Mouse (Mus musculus) T-cell, adult 66 days (primary cell): ENCODE data around the gene Bud31. TPM values are rescaled to one million over a fixed set of nuclear protein-coding genes. Genes with fewer than 3 reads are reported as not detected.

Source experiments
- total RNA-seq, 2 experiments: library from RNA; stranded (reverse); gene quantifications; 3 replicates in 1 of 2; 4 replicates in 1 of 2; pipeline ENCODE4 v1.2.4; 2023

The Bud31 gene
- total RNA-seq: 100 to 1,000 TPM; 211 to 259 TPM

GRCm38 (mm10) chr5:145139571-145140519 is at the start of gene Bud31, which contains the start of gene Pdap1:
Gene Bud31 (plus strand): TSS chr5:145140362.
Gene Pdap1 (minus strand): TSS chr5:145140238.

GRCm38 (mm10) chr5:145114071-145114605 is 26.0 kb upstream of the Bud31 start, which contains the start of gene Arpc1b:
Gene Arpc1b (plus strand): TSS chr5:145114215.

GRCm38 (mm10) chr5:145166536-145167305 is 26.6 kb downstream of the Bud31 start, which contains the start of the genes Ptcd1 and Cpsf4:
Gene Ptcd1 (minus strand): TSS chr5:145167108.
Gene Cpsf4 (plus strand): TSS chr5:145167213.

GRCm38 (mm10) chr5:145191962-145192361 is 51.8 kb downstream of the Bud31 start, which contains the start of gene Atp5j2:
Gene Atp5j2 (minus strand): TSS chr5:145192062.

Other genes starting within 250 kb of the Bud31 start
- 10 to 100 TPM; 64.2 to 66.1 TPM for gene Smurf1, start 174.5 kb upstream of the Bud31 start, total RNA-seq
- gene Gm4871, start 107.6 kb upstream of the Bud31 start, total RNA-seq: not detected
- gene 1700018F24Rik, start 97.4 kb upstream of the Bud31 start, total RNA-seq: not detected
- 10 to 100 TPM; 92.1 to 92.3 TPM for gene Arpc1a, start 56.5 kb upstream of the Bud31 start, total RNA-seq
- not detected for gene Kpna7, start 56.3 kb upstream of the Bud31 start, total RNA-seq
- 100 to 1,000 TPM; 450 to 477 TPM for gene Arpc1b, start 26.1 kb upstream of the Bud31 start, total RNA-seq
- gene Pdap1, start 124 bp upstream of the Bud31 start, total RNA-seq: 10 to 100 TPM; 44.9 to 52.9 TPM
- 10 to 100 TPM; 20.8 to 26.3 TPM for gene Ptcd1, start 26.7 kb downstream of the Bud31 start, total RNA-seq
- gene Cpsf4, start 26.9 kb downstream of the Bud31 start, total RNA-seq: 10 to 100 TPM; 42.1 to 48.9 TPM
- 100 to 1,000 TPM; 172 to 185 TPM for gene Atp5j2, start 51.7 kb downstream of the Bud31 start, total RNA-seq
- 10 to 100 TPM; 41.0 to 41.3 TPM for gene Zkscan14, start 61.5 kb downstream of the Bud31 start, total RNA-seq
- 10 to 100 TPM in 1 of 2 experiments, 1 to 10 TPM in 1; 8.2 to 10.3 TPM for gene Zkscan5, start 64.2 kb downstream of the Bud31 start, total RNA-seq
- 10 to 100 TPM; 75.1 to 85.1 TPM for gene Zfp655, start 91.4 kb downstream of the Bud31 start, total RNA-seq
- 10 to 100 TPM; 36.2 to 39.4 TPM for gene Zscan25, start 140.1 kb downstream of the Bud31 start, total RNA-seq
- not detected for gene Cyp3a57, start 204.9 kb downstream of the Bud31 start, total RNA-seq